Mouse (Mus musculus): ENCODE results near the gene Olfr50.

Olfr50 gene

DNA sequence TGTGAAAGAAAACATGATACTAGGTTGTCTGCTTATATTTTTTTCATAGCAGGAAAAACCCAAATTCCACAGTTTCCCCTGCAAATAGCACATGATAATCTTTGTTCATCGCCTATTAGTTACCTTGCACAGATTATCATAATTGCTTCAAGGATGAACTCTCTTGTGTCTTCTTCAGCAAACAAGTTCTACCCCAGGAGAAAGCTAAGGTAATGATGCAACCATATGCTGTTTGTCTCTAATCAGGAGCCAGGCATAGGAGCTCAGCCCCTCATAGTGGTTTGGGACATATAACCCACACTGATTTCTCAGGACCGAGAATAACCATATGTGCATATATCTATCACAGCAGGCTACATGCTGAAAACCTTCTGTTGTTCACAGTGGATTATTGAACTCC lies at the start of gene Olfr50:
Olfr50 (plus strand) TSS at position 301 of the 400 bp plus-strand sequence.
- DNase-seq (ENCODE audit: low read depth) = no peak

DNA sequence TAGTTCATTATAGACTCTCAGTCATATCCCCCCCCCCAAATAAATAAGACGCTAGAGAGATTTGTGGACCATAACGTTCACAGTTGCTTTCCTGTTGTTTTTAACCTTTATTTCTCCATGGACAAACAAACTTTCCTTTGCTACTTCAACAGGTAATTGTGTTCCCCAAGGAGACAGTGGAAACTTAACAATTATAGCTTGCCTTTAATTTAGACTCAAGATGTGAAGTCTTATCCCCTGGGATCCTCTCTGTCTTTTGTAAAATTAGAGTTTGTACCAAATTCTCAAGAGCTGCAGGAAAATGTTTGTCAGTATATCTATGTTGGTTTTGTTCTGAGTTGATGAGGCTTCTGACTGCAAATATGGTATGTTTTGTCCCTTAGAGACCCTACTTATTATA lies 6.4 kb upstream of the Olfr50 start, which contains the start of gene Olfr348:
Olfr348 (plus strand) TSS at position 301 of the 400 bp plus-strand sequence.
- DNase-seq (ENCODE audit: low read depth) = no peak

DNA sequence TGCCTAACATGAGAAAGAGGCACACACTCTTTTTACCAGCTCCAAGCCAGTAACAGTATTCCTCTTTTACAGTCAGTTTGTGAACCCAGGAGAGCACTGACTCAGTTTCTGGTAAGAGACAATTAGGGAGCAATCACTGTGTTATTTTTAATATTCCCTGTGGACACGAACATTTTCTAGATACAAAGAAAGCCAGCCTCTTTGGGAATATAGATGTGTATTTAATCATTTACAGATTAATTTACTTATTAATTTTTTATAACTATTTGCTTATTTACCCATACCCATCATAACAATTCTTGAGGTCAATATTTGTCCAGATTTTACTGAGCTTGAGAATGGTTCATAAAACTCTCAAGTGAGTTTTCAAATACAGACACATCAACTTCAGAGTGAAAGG lies 26.6 kb downstream of the Olfr50 start, which contains the start of gene Olfr3:
Olfr3 (minus strand) TSS at position 101 of the 400 bp plus-strand sequence.
- DNase-seq (ENCODE audit: low read depth) = no peak

DNA sequence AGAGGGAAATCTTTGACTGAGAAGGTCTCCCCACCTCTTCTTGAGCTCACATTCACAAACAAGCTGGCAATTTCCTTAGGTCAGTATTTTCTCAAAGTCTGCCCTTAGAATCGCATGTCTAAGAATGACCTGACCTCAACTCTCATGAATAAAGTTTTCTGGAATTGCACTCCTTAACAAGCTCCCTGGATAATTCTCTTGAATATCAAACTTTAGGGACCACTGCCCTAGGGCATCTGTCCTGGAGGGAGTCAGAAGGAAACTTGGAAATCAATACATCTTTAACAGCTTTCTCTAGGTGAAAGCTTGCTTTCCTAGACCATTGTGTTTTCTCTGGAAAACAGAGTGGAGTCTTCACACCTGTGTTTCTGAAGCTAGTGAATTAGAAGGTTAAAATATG lies 55.7 kb downstream of the Olfr50 start, which contains the start of gene Olfr350:
Olfr350 (plus strand) TSS at position 301 of the 400 bp plus-strand sequence.
- DNase-seq (ENCODE audit: low read depth) = no peak

All from fibroblast of lung, adult 2 months (primary cell).